Mouse (Mus musculus) brain, adult 10 weeks (tissue): ENCODE results near the gene Smok3a. TPM values are rescaled to one million over a fixed set of nuclear protein-coding genes. Genes with fewer than 3 reads are reported as not detected.

ENCODE experiments used
- polyA plus RNA-seq: library from polyadenylated mRNA; stranded (reverse); fragments of 350-450 nt; fragmentation: Illumina TruSeq; extraction: RNeasy Lipid Tissue Mini Kit (QIAGEN cat#74804); gene quantifications from one replicate; pipeline ENCODE4 v1.2.3, GENCODE M21; 2015; ENCODE audit warnings: low read depth, low replicate concordance

Gene Smok3a
- polyA plus RNA-seq: not detected

GRCm38 (mm10) chr5:138020961-138021479 lies at the start of gene Smok3a, which contains the start of gene Smok3b:
Gene Smok3a, plus strand, starts transcription at chr5:138021261.
Gene Smok3b, plus strand, starts transcription at chr5:138021429.

GRCm38 (mm10) chr5:137981300-137981699 lies 39.8 kb upstream of the Smok3a start, which contains the start of gene Azgp1:
Gene Azgp1, plus strand, starts transcription at chr5:137981520.

GRCm38 (mm10) chr5:138052894-138053293 lies 31.8 kb downstream of the Smok3a start, which contains the start of gene Smok3c:
Gene Smok3c, plus strand, starts transcription at chr5:138053194.

Other genes with a start within 250 kb of the Smok3a start
- gene Ppp1r35, start 242.4 kb upstream of the Smok3a start, polyA plus RNA-seq: 25.6 TPM
- 32.0 TPM for gene Mepce, start 233.6 kb upstream of the Smok3a start, polyA plus RNA-seq
- gene Zcwpw1, start 233.5 kb upstream of the Smok3a start, polyA plus RNA-seq: 9.6 TPM
- gene Pilra, start 185.0 kb upstream of the Smok3a start, polyA plus RNA-seq: 1.0 TPM
- gene Pilrb1, start 163.2 kb upstream of the Smok3a start, polyA plus RNA-seq: not detected
- not detected for gene Pilrb2, start 149.4 kb upstream of the Smok3a start, polyA plus RNA-seq
- 1.1 TPM for gene Cyp3a13, start 99.6 kb upstream of the Smok3a start, polyA plus RNA-seq
- 48.5 TPM for gene Gjc3, start 58.2 kb upstream of the Smok3a start, polyA plus RNA-seq
- gene Azgp1, start 39.7 kb upstream of the Smok3a start, polyA plus RNA-seq: 0.52 TPM
- gene Smok3b, start 168 bp downstream of the Smok3a start, polyA plus RNA-seq: not detected
- gene Smok3c, start 31.9 kb downstream of the Smok3a start, polyA plus RNA-seq: not detected
- gene Zkscan1, start 63.8 kb downstream of the Smok3a start, polyA plus RNA-seq: 15.8 TPM
- gene Zscan21, start 95.6 kb downstream of the Smok3a start, polyA plus RNA-seq: 19.4 TPM
- gene Zfp113, start 134.5 kb downstream of the Smok3a start, polyA plus RNA-seq: 10.5 TPM
- gene Cops6, start 139.8 kb downstream of the Smok3a start, polyA plus RNA-seq: 205 TPM
- 18.4 TPM for gene Ap4m1, start 150.7 kb downstream of the Smok3a start, polyA plus RNA-seq
- 18.1 TPM for gene Mcm7, start 151.2 kb downstream of the Smok3a start, polyA plus RNA-seq
- gene Taf6, start 166.2 kb downstream of the Smok3a start, polyA plus RNA-seq: 35.8 TPM
- gene Cnpy4, start 166.2 kb downstream of the Smok3a start, polyA plus RNA-seq: 13.7 TPM
- 5.7 TPM for gene Mblac1, start 173.1 kb downstream of the Smok3a start, polyA plus RNA-seq
- gene Nxpe5, start 204.6 kb downstream of the Smok3a start, polyA plus RNA-seq: not detected
- gene Lamtor4, start 234.2 kb downstream of the Smok3a start, polyA plus RNA-seq: 90.5 TPM
- 48.4 TPM for gene BC037034, start 242.8 kb downstream of the Smok3a start, polyA plus RNA-seq